Mouse (Mus musculus) layer of hippocampus, postnatal 10 days (tissue): ENCODE results near the gene Spout1. TPM values are rescaled to one million over a fixed set of nuclear protein-coding genes. Genes with fewer than 3 reads are reported as not detected.
A peak's percentile ranks its signal among the peaks of the same experiment; 100 is the strongest.
"Not testable (repeated sequence)": the region's sequence is repeated elsewhere in the genome, so short reads cannot be mapped to it uniquely, and the experiment has no call there.

Source experiments
- DNase-seq, 2 experiments: peaks; one replicate each; pipeline ENCODE4 v3.0.0; 2021; ENCODE audit warnings: low spot score in 2 of 2
- total RNA-seq, 2 experiments: library from RNA; stranded (reverse); gene quantifications; 2 replicates each; pipeline ENCODE4 v1.2.3; 2021

Gene Spout1
- total RNA-seq, 2 experiments from 2014 or later, result 31.2 to 35.3 TPM

DNA sequence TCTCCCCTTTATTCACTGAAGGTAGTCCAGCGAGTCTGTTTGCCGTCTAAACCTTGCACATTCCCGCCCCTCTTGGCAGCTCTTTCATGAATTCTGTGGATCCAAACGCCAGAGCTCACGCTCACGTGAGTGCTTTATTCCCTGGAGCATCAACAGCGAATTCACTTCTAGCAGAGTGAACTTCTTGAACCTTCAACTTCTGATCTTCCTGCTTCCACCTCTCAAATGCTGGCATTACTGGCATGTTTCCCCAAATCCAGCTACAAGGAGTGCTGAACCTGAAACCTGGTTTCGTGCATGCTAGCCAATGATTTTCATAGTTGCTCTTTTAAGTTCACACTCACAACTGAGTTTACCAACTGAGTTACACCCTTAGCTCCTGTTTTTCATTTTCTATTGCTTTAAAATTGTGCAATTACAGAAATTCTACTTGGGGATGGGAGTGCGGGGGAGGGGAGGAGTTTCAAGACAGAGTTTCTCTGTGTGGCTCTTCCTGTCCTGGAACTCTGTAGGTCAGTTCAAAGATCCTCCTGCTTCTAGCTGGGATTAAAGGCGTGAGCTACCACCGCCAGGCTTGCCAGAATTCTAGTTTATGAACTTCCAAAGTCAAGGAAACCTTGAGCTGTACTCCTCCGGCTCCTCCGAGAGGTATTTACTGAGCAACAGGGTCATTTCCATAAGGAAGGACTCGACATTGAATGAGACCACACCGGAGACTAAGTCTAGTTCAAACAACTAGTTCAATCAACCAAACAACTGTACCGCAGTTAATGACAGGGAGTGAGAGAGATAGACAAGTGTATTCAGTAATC lies 45.3 kb downstream of the Spout1 start:
- no peak for DNase-seq

DNA sequence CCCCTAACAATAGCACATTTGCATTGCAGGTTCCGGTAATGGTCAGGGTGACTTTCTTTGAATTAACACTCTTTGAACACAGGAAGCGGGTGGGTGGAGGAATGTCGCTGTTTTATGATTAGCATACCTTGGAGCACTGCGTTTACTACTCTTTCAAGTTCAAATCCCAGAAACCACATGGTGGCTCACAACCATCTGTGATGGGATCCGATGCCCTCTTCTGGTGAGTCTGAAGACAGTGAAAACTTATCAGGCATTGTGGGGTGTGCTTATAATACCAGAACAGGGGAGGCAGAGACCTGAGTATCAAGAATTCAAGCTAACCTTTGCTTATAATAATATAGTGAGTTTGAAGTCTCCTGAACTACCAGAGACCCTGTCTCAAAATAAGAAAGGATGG lies 47.0 kb downstream of the Spout1 start:
- not testable (repeated sequence) for DNase-seq

DNA sequence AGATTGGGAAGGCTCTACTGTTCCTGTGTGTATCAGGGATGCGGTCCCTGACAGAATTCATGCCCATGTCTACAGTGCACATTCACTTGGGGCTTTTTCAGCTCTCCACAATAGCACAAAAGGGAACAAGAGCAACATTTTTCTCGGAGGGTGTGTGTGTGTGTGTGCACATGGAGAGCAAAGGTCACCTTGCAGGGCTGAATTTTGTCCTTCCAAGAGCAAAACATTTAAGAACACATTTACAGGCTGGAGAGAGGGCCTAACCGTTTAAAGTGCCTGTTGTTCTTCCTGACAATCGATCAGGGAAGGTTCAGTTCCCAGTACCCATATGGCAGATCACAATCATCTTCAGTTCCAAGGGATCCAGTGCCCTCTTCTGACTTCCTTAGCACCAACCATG lies 48.1 kb downstream of the Spout1 start:
- no peak for DNase-seq

DNA sequence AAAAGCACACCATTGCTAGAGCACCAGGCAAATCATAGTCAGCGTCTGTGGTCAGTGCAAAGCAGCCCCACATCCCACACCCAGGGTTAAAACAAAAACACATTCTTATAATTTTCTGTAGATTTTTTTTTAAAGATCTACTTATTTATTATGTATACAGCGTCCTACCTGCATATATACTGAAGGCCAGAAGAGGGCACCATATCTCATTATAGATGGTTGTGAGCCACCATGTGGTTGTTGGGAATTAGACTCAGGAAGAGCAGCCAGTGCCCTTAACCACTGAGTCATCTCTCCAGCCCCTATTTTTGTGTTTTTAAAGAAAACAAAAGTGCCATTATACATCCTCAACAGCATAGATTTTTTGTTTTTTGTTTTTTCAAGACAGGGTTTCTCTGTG lies 49.5 kb downstream of the Spout1 start:
- no peak for DNase-seq

DNA sequence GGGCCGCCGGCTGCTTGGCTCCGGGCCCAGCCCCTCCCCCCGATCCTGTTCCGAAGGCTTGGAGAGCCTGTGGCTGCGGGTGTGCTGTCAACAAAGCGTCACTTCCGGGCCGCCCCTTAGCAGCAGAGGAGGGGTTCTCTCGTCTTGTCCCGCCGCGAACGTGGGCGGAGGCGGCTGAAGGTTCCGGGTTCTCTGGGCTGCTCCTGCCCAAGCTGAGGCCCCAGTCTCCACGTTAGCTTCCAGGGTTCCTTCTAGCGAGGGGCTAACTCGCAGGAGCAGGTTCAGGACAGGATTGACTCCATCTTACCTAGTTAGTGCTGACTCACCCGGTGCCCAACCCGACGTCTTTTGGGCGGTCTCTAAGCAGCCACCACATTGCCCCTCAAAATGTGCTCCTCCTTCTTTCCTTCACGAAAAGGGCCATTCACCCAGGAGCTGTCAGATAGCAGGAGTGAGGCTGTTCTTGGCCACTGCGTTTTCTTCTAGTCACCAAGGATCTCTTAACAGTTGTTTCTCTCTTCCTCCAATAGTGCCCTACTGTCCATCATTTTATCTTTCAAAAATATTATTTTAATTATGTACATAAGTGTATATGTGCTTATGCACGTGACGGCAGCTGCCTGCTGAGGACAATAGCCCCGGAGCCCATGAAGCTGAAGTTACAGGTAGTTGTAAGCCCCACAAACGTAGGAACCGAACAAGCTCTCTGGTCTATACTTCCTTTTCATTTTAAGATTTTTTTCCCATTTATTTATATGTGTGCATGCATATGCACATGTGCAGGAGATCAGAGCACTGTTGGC lies 53.6 kb downstream of the Spout1 start, which contains the start of gene Zer1:
Gene Zer1, minus strand, starts transcription at position 114 of the 803 bp plus-strand sequence.
- DNase-seq, result peak; percentile 95 to 96

DNA sequence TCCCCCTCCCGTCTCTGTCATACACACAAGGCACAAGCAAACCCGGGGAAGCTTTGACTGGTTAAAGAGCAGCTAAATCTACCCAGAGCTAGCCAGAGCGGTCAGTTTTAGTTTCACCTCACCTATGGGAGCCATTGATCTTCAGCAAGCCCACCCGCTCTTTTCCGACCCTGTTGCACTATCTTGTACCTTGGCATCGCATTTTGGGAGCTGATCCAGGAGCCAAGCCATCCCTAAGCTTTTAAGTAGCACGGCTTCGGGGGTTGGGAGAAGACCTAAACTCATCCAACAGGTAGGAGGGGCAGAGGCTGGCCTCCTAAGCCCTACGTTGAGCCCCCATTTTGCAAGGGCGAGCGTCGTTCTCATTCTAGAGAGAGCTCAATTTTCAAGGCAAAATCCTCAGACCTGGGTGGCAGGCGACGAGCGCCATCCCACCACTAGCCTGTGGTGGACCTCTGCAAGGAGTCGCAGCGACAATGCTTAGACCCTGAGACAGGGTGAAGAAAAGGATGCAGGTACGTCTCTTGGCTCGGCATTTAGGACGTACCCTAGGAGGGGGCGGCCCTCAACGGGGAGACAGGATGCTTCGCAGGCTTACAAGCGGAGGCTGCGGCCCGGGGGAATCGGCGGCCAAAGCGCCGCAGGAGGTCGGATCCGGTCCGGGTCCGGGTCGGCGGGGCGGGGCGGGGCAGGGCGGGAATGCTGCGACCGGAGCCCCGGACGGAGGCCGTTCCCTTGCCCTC lies 54.4 kb downstream of the Spout1 start:
- peak in 1 of 2 experiments; percentile 41 for DNase-seq

Other genes with a start within 250 kb of the Spout1 start
- gene Gle1, start 243.0 kb downstream of the Spout1 start, total RNA-seq, result 10 to 100 TPM; 43.4 to 45.0 TPM
- gene Sptan1, start 212.9 kb downstream of the Spout1 start, total RNA-seq, result 1,000 to 10,000 TPM in 1 of 2 experiments, 100 to 1,000 TPM in 1; 939 to 1,018 TPM
- 10 to 100 TPM; 42.2 to 46.3 TPM for gene Wdr34, start 129.6 kb downstream of the Spout1 start, total RNA-seq
- gene Set, start 121.1 kb downstream of the Spout1 start, total RNA-seq, result 100 to 1,000 TPM; 231 to 233 TPM
- gene Pkn3, start 100.8 kb downstream of the Spout1 start, total RNA-seq, result 1 to 10 TPM; 1.8 to 2.2 TPM
- 10 to 100 TPM; 19.6 to 19.7 TPM for gene Zdhhc12, start 84.8 kb downstream of the Spout1 start, total RNA-seq
- gene Zer1, start 53.9 kb downstream of the Spout1 start, total RNA-seq, result 100 to 1,000 TPM; 121 to 126 TPM
- gene Tbc1d13, start 44.7 kb downstream of the Spout1 start, total RNA-seq, result 10 to 100 TPM; 72.6 to 73.5 TPM
- 10 to 100 TPM; 23.4 to 24.6 TPM for gene Endog, start 7.0 kb downstream of the Spout1 start, total RNA-seq
- 10 to 100 TPM; 16.4 to 17.6 TPM for gene Kyat1, start 27.4 kb upstream of the Spout1 start, total RNA-seq
- 10 to 100 TPM; 54.0 to 55.9 TPM for gene Lrrc8a, start 59.3 kb upstream of the Spout1 start, total RNA-seq
- gene Gm28035, start 62.1 kb upstream of the Spout1 start, total RNA-seq, result 1 to 10 TPM; 5.8 to 7.2 TPM
- 10 to 100 TPM; 16.9 to 19.2 TPM for gene Phyhd1, start 87.7 kb upstream of the Spout1 start, total RNA-seq
- gene Gm28038, start 102.6 kb upstream of the Spout1 start, total RNA-seq, result not detected
- 10 to 100 TPM; 23.8 to 24.4 TPM for gene Dolk, start 107.9 kb upstream of the Spout1 start, total RNA-seq
- 10 to 100 TPM; 24.6 to 30.1 TPM for gene Nup188, start 107.9 kb upstream of the Spout1 start, total RNA-seq
- 100 to 1,000 TPM; 209 to 233 TPM for gene Sh3glb2, start 180.9 kb upstream of the Spout1 start, total RNA-seq
- 100 to 1,000 TPM; 101 to 112 TPM for gene Miga2, start 185.8 kb upstream of the Spout1 start, total RNA-seq
- 10 to 100 TPM; 31.7 to 37.4 TPM for gene Dolpp1, start 213.8 kb upstream of the Spout1 start, total RNA-seq
- 10 to 100 TPM; 39.0 to 41.9 TPM for gene Crat, start 237.4 kb upstream of the Spout1 start, total RNA-seq
- 100 to 1,000 TPM; 144 to 159 TPM for gene Ptpa, start 237.6 kb upstream of the Spout1 start, total RNA-seq